Mouse (Mus musculus) erythroid progenitor cell, adult 5-6 weeks (primary cell): Measurements from ENCODE around the gene Polr2a. TPM values are rescaled to one million over a fixed set of nuclear protein-coding genes. Genes with fewer than 3 reads are reported as not detected.
A peak's percentile ranks its signal among the peaks of the same experiment; 100 is the strongest.

Experiments
- ATAC-seq: replicated peaks from 2 replicates; pipeline ENCODE4 v1.8.0; 2016; ENCODE audit warnings: moderate number of reproducible peaks, mild to moderate bottlenecking, moderate TSS enrichment, inconsistent platforms; ENCODE audit not compliant: poor library complexity, low FRiP score, severe bottlenecking
- total RNA-seq, 2 experiments: library from RNA; stranded (forward) in 1 of 2; stranded (reverse) in 1 of 2; fragments of 150-400 nt in 1 of 2; fragments of 186-747, 209-891 nt in 1 of 2; gene quantifications; 2 replicates each; pipeline versions ENCODE4 v1.2.3 to v1.2.4; 2015 to 2017; ENCODE audit warnings: low replicate concordance in 2 of 2

Gene Polr2a
- total RNA-seq, 2 experiments from 2014 or later: 124 to 131 TPM

- ATAC-seq: no peak
Observed at GRCm38 (mm10) chr11:69687061-69687460, 71.4 kb downstream of the Polr2a start.

GRCm38 (mm10) chr11:69686377-69686776, 72.1 kb downstream of the Polr2a start:
- ATAC-seq: no peak

DNA sequence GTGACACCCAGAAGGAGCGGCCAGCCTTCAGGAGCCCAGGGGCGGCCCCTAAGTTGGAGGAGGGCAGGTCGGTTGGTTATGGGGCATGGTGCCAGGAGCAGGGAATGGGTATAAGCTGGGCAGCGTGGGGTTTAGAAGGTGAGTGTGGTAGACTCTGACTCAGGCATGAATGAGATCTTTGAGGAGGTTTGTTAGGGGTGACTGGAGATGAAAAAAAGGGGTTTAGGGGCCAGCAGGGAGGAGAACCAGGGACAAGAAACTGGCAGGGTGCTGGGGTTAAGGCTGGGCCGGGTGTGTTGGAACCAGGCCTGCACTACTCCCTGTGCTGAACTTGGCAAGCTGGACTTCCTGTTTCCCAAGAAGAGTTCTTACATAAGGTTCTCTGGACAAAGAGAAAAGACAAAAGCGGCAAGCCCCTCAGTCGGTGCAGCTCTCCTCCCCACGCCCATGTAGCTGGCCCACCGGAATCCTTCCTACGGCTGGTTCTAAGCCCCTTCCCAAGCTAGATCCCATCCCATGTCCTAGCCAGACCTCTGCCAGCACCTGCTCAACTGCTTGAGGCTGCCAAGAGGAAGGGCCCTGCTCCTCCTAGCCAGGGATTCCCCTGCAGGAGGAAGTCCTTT, 72.8 kb downstream of the Polr2a start, which contains the start of gene Tnfsf13:
Gene Tnfsf13 (minus strand): TSS at position 259 of the 623 bp plus-strand sequence.
- peak; percentile 22; the same call in 1 of the 2 replicates for ATAC-seq

DNA sequence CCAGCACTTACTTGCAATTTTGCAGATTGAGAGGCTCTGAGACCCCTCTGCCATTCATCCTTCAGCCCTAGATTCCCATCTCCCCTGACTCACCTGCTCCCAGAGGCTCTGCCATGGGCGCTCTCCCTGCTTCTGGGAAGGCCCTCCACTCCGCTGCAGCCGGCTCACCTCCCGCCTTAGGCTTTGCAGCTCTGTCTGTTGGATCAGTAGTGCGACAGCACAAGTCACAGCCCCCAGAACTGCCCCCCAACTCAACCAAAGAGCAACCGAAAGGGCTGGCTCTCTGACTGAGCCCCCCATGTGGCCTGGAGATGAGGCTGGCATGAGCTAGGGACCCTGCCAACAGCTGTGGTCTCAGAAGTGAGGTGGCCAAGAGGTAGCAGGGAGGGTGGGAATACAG, 73.5 kb downstream of the Polr2a start:
- ATAC-seq: no peak

DNA sequence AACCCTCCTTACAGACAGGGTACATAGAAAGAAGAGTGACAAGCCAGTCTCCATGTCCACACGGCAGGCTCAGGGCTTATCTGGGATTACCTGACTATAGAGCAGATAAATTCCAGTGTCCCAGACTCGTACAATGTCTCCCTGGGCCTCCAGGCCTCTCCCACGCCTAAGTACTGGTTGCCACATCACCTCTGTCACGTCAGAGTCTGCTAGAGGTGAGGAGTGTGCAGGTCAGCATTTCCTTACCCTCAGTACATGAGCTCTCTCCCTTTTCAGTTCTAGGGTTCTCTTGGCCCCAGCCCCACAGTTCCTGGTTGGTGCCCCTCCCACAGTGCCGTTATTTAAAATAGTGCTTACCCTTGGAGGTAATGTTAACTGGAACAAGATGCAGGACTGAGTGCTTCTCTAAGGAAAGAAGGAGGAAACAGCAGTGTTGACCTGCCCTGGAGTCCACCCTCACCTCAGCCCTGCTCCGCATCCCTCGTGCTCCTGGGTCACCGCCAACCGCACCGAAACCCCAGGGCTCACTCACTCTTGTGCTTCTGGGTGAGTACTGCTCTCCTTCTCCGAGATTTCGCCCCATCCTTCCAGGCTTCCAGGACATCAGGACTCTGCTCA, 74.2 kb downstream of the Polr2a start:
- no peak for ATAC-seq

Other genes with a start within 250 kb of the Polr2a start
Only the 30 nearest of the 43 such genes appear.
- 20.9 and 36.5 TPM in 2 replicates for gene Atp1b2, start 152.7 kb downstream of the Polr2a start, total RNA-seq (2015; ENCODE audit: low replicate concordance)
- 3.5 and 4.5 TPM in 2 replicates for gene Atp1b2, start 152.7 kb downstream of the Polr2a start, total RNA-seq (2017; ENCODE audit: low replicate concordance)
- gene Shbg, start 140.7 kb downstream of the Polr2a start, total RNA-seq (2015; ENCODE audit: low replicate concordance): not detected in 2 replicates
- gene Shbg, start 140.7 kb downstream of the Polr2a start, total RNA-seq (2017; ENCODE audit: low replicate concordance): not detected in 2 replicates
- not detected in 2 replicates for gene Sat2, start 136.6 kb downstream of the Polr2a start, total RNA-seq (2015; ENCODE audit: low replicate concordance)
- not detected in 2 replicates for gene Sat2, start 136.6 kb downstream of the Polr2a start, total RNA-seq (2017; ENCODE audit: low replicate concordance)
- 18.0 and 24.9 TPM in 2 replicates for gene Fxr2, start 125.6 kb downstream of the Polr2a start, total RNA-seq (2015; ENCODE audit: low replicate concordance)
- gene Fxr2, start 125.6 kb downstream of the Polr2a start, total RNA-seq (2017; ENCODE audit: low replicate concordance): 42.4 and 44.2 TPM in 2 replicates
- gene Sox15, start 103.3 kb downstream of the Polr2a start, total RNA-seq (2015; ENCODE audit: low replicate concordance): not detected in 2 replicates
- gene Sox15, start 103.3 kb downstream of the Polr2a start, total RNA-seq (2017; ENCODE audit: low replicate concordance): not detected in 2 replicates
- 12.2 and 16.2 TPM in 2 replicates for gene Mpdu1, start 96.0 kb downstream of the Polr2a start, total RNA-seq (2015; ENCODE audit: low replicate concordance)
- 17.7 and 28.4 TPM in 2 replicates for gene Mpdu1, start 96.0 kb downstream of the Polr2a start, total RNA-seq (2017; ENCODE audit: low replicate concordance)
- gene Cd68, start 92.5 kb downstream of the Polr2a start, total RNA-seq (2015; ENCODE audit: low replicate concordance): 65.0 and 66.7 TPM in 2 replicates
- gene Cd68, start 92.5 kb downstream of the Polr2a start, total RNA-seq (2017; ENCODE audit: low replicate concordance): 39.1 and 47.7 TPM in 2 replicates
- gene Eif4a1, start 86.2 kb downstream of the Polr2a start, total RNA-seq (2015; ENCODE audit: low replicate concordance): 233 and 247 TPM in 2 replicates
- gene Eif4a1, start 86.2 kb downstream of the Polr2a start, total RNA-seq (2017; ENCODE audit: low replicate concordance): 229 and 230 TPM in 2 replicates
- 32.3 and 41.8 TPM in 2 replicates for gene Senp3, start 76.6 kb downstream of the Polr2a start, total RNA-seq (2015; ENCODE audit: low replicate concordance)
- gene Senp3, start 76.6 kb downstream of the Polr2a start, total RNA-seq (2017; ENCODE audit: low replicate concordance): 24.8 and 43.4 TPM in 2 replicates
- 3.2 TPM in 1 of 2 replicates, not detected in the other for gene Tnfsf13, start 72.9 kb downstream of the Polr2a start, total RNA-seq (2015; ENCODE audit: low replicate concordance)
- gene Tnfsf13, start 72.9 kb downstream of the Polr2a start, total RNA-seq (2017; ENCODE audit: low replicate concordance): 4.1 TPM in 1 of 2 replicates, not detected in the other
- 1.3 and 7.2 TPM in 2 replicates for gene Tnfsf12, start 62.8 kb downstream of the Polr2a start, total RNA-seq (2015; ENCODE audit: low replicate concordance)
- not detected in 2 replicates for gene Tnfsf12, start 62.8 kb downstream of the Polr2a start, total RNA-seq (2017; ENCODE audit: low replicate concordance)
- gene Tnfsfm13, start 62.5 kb downstream of the Polr2a start, total RNA-seq (2015; ENCODE audit: low replicate concordance): 1.8 TPM in 1 of 2 replicates, not detected in the other
- 6.4 and 9.4 TPM in 2 replicates for gene Tnfsfm13, start 62.5 kb downstream of the Polr2a start, total RNA-seq (2017; ENCODE audit: low replicate concordance)
- not detected in 2 replicates for gene Slc35g3, start 3.3 kb upstream of the Polr2a start, total RNA-seq (2015; ENCODE audit: low replicate concordance)
- not detected in 2 replicates for gene Slc35g3, start 3.3 kb upstream of the Polr2a start, total RNA-seq (2017; ENCODE audit: low replicate concordance)
- gene Zbtb4, start 7.3 kb upstream of the Polr2a start, total RNA-seq (2015; ENCODE audit: low replicate concordance): 2.9 and 3.8 TPM in 2 replicates
- 0.77 and 3.0 TPM in 2 replicates for gene Zbtb4, start 7.3 kb upstream of the Polr2a start, total RNA-seq (2017; ENCODE audit: low replicate concordance)
- gene Chrnb1, start 37.3 kb upstream of the Polr2a start, total RNA-seq (2015; ENCODE audit: low replicate concordance): not detected in 2 replicates
- gene Chrnb1, start 37.3 kb upstream of the Polr2a start, total RNA-seq (2017; ENCODE audit: low replicate concordance): 0.77 TPM in 1 of 2 replicates, not detected in the other
- gene Fgf11, start 43.2 kb upstream of the Polr2a start, total RNA-seq (2015; ENCODE audit: low replicate concordance): not detected in 2 replicates
- not detected in 2 replicates for gene Fgf11, start 43.2 kb upstream of the Polr2a start, total RNA-seq (2017; ENCODE audit: low replicate concordance)
- not detected in 2 replicates for gene Tmem102, start 47.0 kb upstream of the Polr2a start, total RNA-seq (2015; ENCODE audit: low replicate concordance)
- not detected in 2 replicates for gene Tmem102, start 47.0 kb upstream of the Polr2a start, total RNA-seq (2017; ENCODE audit: low replicate concordance)
- not detected in 2 replicates for gene Gm39566, start 56.7 kb upstream of the Polr2a start, total RNA-seq (2015; ENCODE audit: low replicate concordance)
- gene Gm39566, start 56.7 kb upstream of the Polr2a start, total RNA-seq (2017; ENCODE audit: low replicate concordance): not detected in 2 replicates
- not detected in 2 replicates for gene Spem2, start 59.8 kb upstream of the Polr2a start, total RNA-seq (2015; ENCODE audit: low replicate concordance)
- gene Spem2, start 59.8 kb upstream of the Polr2a start, total RNA-seq (2017; ENCODE audit: low replicate concordance): not detected in 2 replicates
- gene Spem1, start 63.5 kb upstream of the Polr2a start, total RNA-seq (2015; ENCODE audit: low replicate concordance): not detected in 2 replicates
- gene Spem1, start 63.5 kb upstream of the Polr2a start, total RNA-seq (2017; ENCODE audit: low replicate concordance): not detected in 2 replicates
- gene Nlgn2, start 79.1 kb upstream of the Polr2a start, total RNA-seq (2015; ENCODE audit: low replicate concordance): 0.72 and 0.84 TPM in 2 replicates
- 0.08 and 0.26 TPM in 2 replicates for gene Nlgn2, start 79.1 kb upstream of the Polr2a start, total RNA-seq (2017; ENCODE audit: low replicate concordance)
- 258 and 276 TPM in 2 replicates for gene Tmem256, start 79.9 kb upstream of the Polr2a start, total RNA-seq (2015; ENCODE audit: low replicate concordance)
- gene Tmem256, start 79.9 kb upstream of the Polr2a start, total RNA-seq (2017; ENCODE audit: low replicate concordance): 123 and 303 TPM in 2 replicates
- gene Plscr3, start 87.7 kb upstream of the Polr2a start, total RNA-seq (2015; ENCODE audit: low replicate concordance): 24.9 and 26.0 TPM in 2 replicates
- gene Plscr3, start 87.7 kb upstream of the Polr2a start, total RNA-seq (2017; ENCODE audit: low replicate concordance): 15.1 and 27.7 TPM in 2 replicates
- gene Tnk1, start 100.1 kb upstream of the Polr2a start, total RNA-seq (2015; ENCODE audit: low replicate concordance): 5.9 and 6.8 TPM in 2 replicates
- gene Tnk1, start 100.1 kb upstream of the Polr2a start, total RNA-seq (2017; ENCODE audit: low replicate concordance): 7.3 and 8.1 TPM in 2 replicates
- gene Tmem95, start 119.4 kb upstream of the Polr2a start, total RNA-seq (2015; ENCODE audit: low replicate concordance): not detected in 2 replicates
- not detected in 2 replicates for gene Tmem95, start 119.4 kb upstream of the Polr2a start, total RNA-seq (2017; ENCODE audit: low replicate concordance)
- 0.72 and 0.84 TPM in 2 replicates for gene Kctd11, start 122.8 kb upstream of the Polr2a start, total RNA-seq (2015; ENCODE audit: low replicate concordance)
- gene Kctd11, start 122.8 kb upstream of the Polr2a start, total RNA-seq (2017; ENCODE audit: low replicate concordance): 0.13 TPM in 1 of 2 replicates, not detected in the other
- 9.4 and 12.6 TPM in 2 replicates for gene Acap1, start 136.9 kb upstream of the Polr2a start, total RNA-seq (2015; ENCODE audit: low replicate concordance)
- 8.5 and 11.6 TPM in 2 replicates for gene Acap1, start 136.9 kb upstream of the Polr2a start, total RNA-seq (2017; ENCODE audit: low replicate concordance)
- 2.5 TPM in 1 of 2 replicates, not detected in the other for gene 2810408A11Rik, start 142.3 kb upstream of the Polr2a start, total RNA-seq (2015; ENCODE audit: low replicate concordance)
- 0.51 TPM in 1 of 2 replicates, not detected in the other for gene 2810408A11Rik, start 142.3 kb upstream of the Polr2a start, total RNA-seq (2017; ENCODE audit: low replicate concordance)
- 8.6 and 8.8 TPM in 2 replicates for gene Neurl4, start 142.4 kb upstream of the Polr2a start, total RNA-seq (2015; ENCODE audit: low replicate concordance)
- 23.2 and 59.7 TPM in 2 replicates for gene Neurl4, start 142.4 kb upstream of the Polr2a start, total RNA-seq (2017; ENCODE audit: low replicate concordance)
- gene Gps2, start 155.3 kb upstream of the Polr2a start, total RNA-seq (2015; ENCODE audit: low replicate concordance): 268 and 359 TPM in 2 replicates
- gene Gps2, start 155.3 kb upstream of the Polr2a start, total RNA-seq (2017; ENCODE audit: low replicate concordance): 130 and 161 TPM in 2 replicates